Mouse (Mus musculus): ENCODE results near the gene 1700057G04Rik. TPM values are rescaled to one million over a fixed set of nuclear protein-coding genes. Genes with fewer than 3 reads are reported as not detected.

Gene 1700057G04Rik
- polyA plus RNA-seq, 1 experiment from 2014 or later = not detected

- WGBS = 86% methylated on average over 4 of the region's 4 CpGs
- no peak for ATAC-seq
- Histone ChIP-seq H3K4me3 (no peak overlapping the region), H3K27ac (no peak overlapping the region), H3K36me3 (ENCODE audit: poor library complexity, severe bottlenecking) (no peaks in the 10 kb centered on the region), H3K9me3 (replicated peaks) (no peaks in the 10 kb centered on the region), H3K4me2 (no peak overlapping the region), H3K4me1 (no peaks in the 10 kb centered on the region), H3K9ac (no peak overlapping the region), H3K27me3 (no peaks in the 10 kb centered on the region)
These were observed 64.7 kb downstream of the 1700057G04Rik start for GRCm38 (mm10) chr9:92373896-92374295.

- Histone ChIP-seq H3K36me3 (ENCODE audit: poor library complexity, severe bottlenecking) (no peaks in the 10 kb centered on the region), H3K9ac (no peak overlapping the region), H3K9me3 (replicated peaks) (no peaks in the 10 kb centered on the region), H3K4me3 (no peak overlapping the region), H3K4me2 (no peak overlapping the region), H3K27ac (no peak overlapping the region), H3K27me3 (no peaks in the 10 kb centered on the region), H3K4me1 (no peaks in the 10 kb centered on the region)
- 67% methylated on average over 7 of the region's 7 CpGs for WGBS
- peak; percentile 82 for ATAC-seq
These were observed 65.6 kb downstream of the 1700057G04Rik start for GRCm38 (mm10) chr9:92374705-92375199.

- Histone ChIP-seq H3K4me2 (no peak overlapping the region), H3K27ac (no peak overlapping the region), H3K9me3 (replicated peaks) (no peaks in the 10 kb centered on the region), H3K9ac (no peak overlapping the region), H3K36me3 (ENCODE audit: poor library complexity, severe bottlenecking) (no peaks in the 10 kb centered on the region), H3K27me3 (no peaks in the 10 kb centered on the region), H3K4me3 (no peak overlapping the region), H3K4me1 (no peaks in the 10 kb centered on the region)
- no peak for ATAC-seq
- 74% methylated on average over 8 of the region's 8 CpGs for WGBS
These were observed 66.2 kb downstream of the 1700057G04Rik start for GRCm38 (mm10) chr9:92375378-92375777.

- H3K4me2 ChIP-seq = no peak overlapping the region
- no peaks in the 10 kb centered on the region for H3K9me3 ChIP-seq (replicated peaks)
- no peaks in the 10 kb centered on the region for H3K4me1 ChIP-seq
- no peaks in the 10 kb centered on the region for H3K27me3 ChIP-seq
- H3K9ac ChIP-seq = no peak overlapping the region
- H3K36me3 ChIP-seq (ENCODE audit: poor library complexity, severe bottlenecking) = no peaks in the 10 kb centered on the region
- H3K27ac ChIP-seq = no peak overlapping the region
- ATAC-seq = no peak
- H3K4me3 ChIP-seq = no peak overlapping the region
- 84% methylated on average over 1 of the region's 1 CpGs for WGBS
These were observed 68.8 kb downstream of the 1700057G04Rik start for GRCm38 (mm10) chr9:92377967-92378366.

GRCm38 (mm10) chr9:92379240-92379639 is 70.1 kb downstream of the 1700057G04Rik start:
- WGBS = 88% methylated on average over 5 of the region's 5 CpGs
- Histone ChIP-seq H3K27me3 (no peaks in the 10 kb centered on the region), H3K36me3 (ENCODE audit: poor library complexity, severe bottlenecking) (no peaks in the 10 kb centered on the region), H3K9me3 (replicated peaks) (no peaks in the 10 kb centered on the region), H3K9ac (no peak overlapping the region), H3K4me1 (no peaks in the 10 kb centered on the region), H3K4me2 (no peak overlapping the region), H3K4me3 (no peak overlapping the region), H3K27ac (no peak overlapping the region)
- no peak for ATAC-seq

GRCm38 (mm10) chr9:92383415-92383814 is 74.2 kb downstream of the 1700057G04Rik start:
- 85% methylated on average over 3 of the region's 3 CpGs for WGBS
- ATAC-seq = no peak
- Histone ChIP-seq H3K9me3 (replicated peaks) (no peaks in the 10 kb centered on the region), H3K4me3 (no peak overlapping the region), H3K36me3 (ENCODE audit: poor library complexity, severe bottlenecking) (no peaks in the 10 kb centered on the region), H3K27me3 (no peaks in the 10 kb centered on the region), H3K4me2 (no peak overlapping the region), H3K9ac (no peak overlapping the region), H3K27ac (no peak overlapping the region), H3K4me1 (no peaks in the 10 kb centered on the region)

- Histone ChIP-seq H3K4me3 (no peak overlapping the region), H3K27ac (no peak overlapping the region), H3K4me1 (no peaks in the 10 kb centered on the region), H3K4me2 (no peak overlapping the region), H3K36me3 (ENCODE audit: poor library complexity, severe bottlenecking) (no peaks in the 10 kb centered on the region), H3K9me3 (replicated peaks) (no peaks in the 10 kb centered on the region), H3K9ac (no peak overlapping the region), H3K27me3 (no peaks in the 10 kb centered on the region)
- no peak for ATAC-seq
- WGBS = 83% methylated on average over 3 of the region's 3 CpGs
These were observed 75.2 kb downstream of the 1700057G04Rik start for GRCm38 (mm10) chr9:92384401-92384800.

GRCm38 (mm10) chr9:92385831-92386230 is 76.7 kb downstream of the 1700057G04Rik start:
- H3K4me3 ChIP-seq = no peak overlapping the region
- 88% methylated on average over 1 of the region's 1 CpGs for WGBS
- no peaks in the 10 kb centered on the region for H3K36me3 ChIP-seq (ENCODE audit: poor library complexity, severe bottlenecking)
- no peak for ATAC-seq
- H3K9me3 ChIP-seq (replicated peaks) = no peaks in the 10 kb centered on the region
- no peak overlapping the region for H3K27ac ChIP-seq
- H3K27me3 ChIP-seq = no peaks in the 10 kb centered on the region
- H3K4me2 ChIP-seq = no peak overlapping the region
- H3K4me1 ChIP-seq = no peaks in the 10 kb centered on the region
- H3K9ac ChIP-seq = no peak overlapping the region

- no peaks in the 10 kb centered on the region for H3K4me1 ChIP-seq
- 81% methylated on average over 1 of the region's 1 CpGs for WGBS
- no peak overlapping the region for H3K4me3 ChIP-seq
- no peak overlapping the region for H3K9ac ChIP-seq
- H3K9me3 ChIP-seq (replicated peaks) = no peaks in the 10 kb centered on the region
- no peaks in the 10 kb centered on the region for H3K27me3 ChIP-seq
- H3K4me2 ChIP-seq = no peak overlapping the region
- H3K27ac ChIP-seq = no peak overlapping the region
- no peak for ATAC-seq
- no peaks in the 10 kb centered on the region for H3K36me3 ChIP-seq (ENCODE audit: poor library complexity, severe bottlenecking)
These were observed 77.7 kb downstream of the 1700057G04Rik start for GRCm38 (mm10) chr9:92386871-92387270.

- ATAC-seq = no peak
- H3K4me2 ChIP-seq = no peak overlapping the region
- H3K27me3 ChIP-seq = no peaks in the 10 kb centered on the region
- no peak overlapping the region for H3K9ac ChIP-seq
- no peaks in the 10 kb centered on the region for H3K36me3 ChIP-seq (ENCODE audit: poor library complexity, severe bottlenecking)
- no peak overlapping the region for H3K27ac ChIP-seq
- H3K4me3 ChIP-seq = no peak overlapping the region
- no peaks in the 10 kb centered on the region for H3K4me1 ChIP-seq
- 85% methylated on average over 1 of the region's 1 CpGs for WGBS
- H3K9me3 ChIP-seq (replicated peaks) = no peaks in the 10 kb centered on the region
These were observed 78.2 kb downstream of the 1700057G04Rik start for GRCm38 (mm10) chr9:92387404-92387803.

- Histone ChIP-seq H3K4me1 (no peaks in the 10 kb centered on the region), H3K36me3 (ENCODE audit: poor library complexity, severe bottlenecking) (no peaks in the 10 kb centered on the region), H3K27ac (no peak overlapping the region), H3K9ac (no peak overlapping the region), H3K27me3 (no peaks in the 10 kb centered on the region), H3K4me3 (no peak overlapping the region), H3K4me2 (no peak overlapping the region), H3K9me3 (replicated peaks) (0 out of 2 replicates have a peak, but pooled peaks cover 3% of the 10 kb centered on the region)
- no peak for ATAC-seq
- WGBS = 85% methylated on average over 5 of the region's 5 CpGs
These were observed 93.5 kb downstream of the 1700057G04Rik start for GRCm38 (mm10) chr9:92402628-92403027.

Data from forebrain, embryonic 13.5 days (tissue).